Mouse (Mus musculus) hindbrain, embryonic 16.5 days (tissue): Measurements from ENCODE around the gene Prm3. TPM values are rescaled to one million over a fixed set of nuclear protein-coding genes. Genes with fewer than 3 reads are reported as not detected.

Experiments used
- ATAC-seq: fragments of 200-750 bp; cut with Nextera tagmentation; 2 replicates; pipeline ENCODE4 v1.8.0; 2017; ENCODE audit warnings: moderate TSS enrichment, moderate library complexity
- H3K27ac ChIP-seq: fragments of 300-500 bp; sonication (generic); 2 replicates; pipeline ENCODE4 v1.5.1; 2014; ENCODE audit warnings: low read depth, mild to moderate bottlenecking, control low read depth, low read length, moderate library complexity
- H3K27me3 ChIP-seq: fragments of 300-500 bp; sonication (generic); replicated peaks from 2 replicates; pipeline ENCODE4 v1.6.1; 2014; ENCODE audit warnings: low read length; ENCODE audit not compliant: control insufficient read depth, insufficient read depth
- H3K36me3 ChIP-seq: fragments of 300-500 bp; sonication (generic); 2 replicates; pipeline ENCODE4 v1.6.1; 2014; ENCODE audit warnings: mild to moderate bottlenecking, low read length, moderate library complexity, mixed read lengths; ENCODE audit not compliant: control insufficient read depth, insufficient read depth
- H3K4me1 ChIP-seq: fragments of 300-500 bp; sonication (generic); 2 replicates; pipeline ENCODE4 v1.6.1; 2014; ENCODE audit warnings: low read depth, low read length; ENCODE audit not compliant: control insufficient read depth, insufficient read depth
- H3K4me2 ChIP-seq: fragments of 300-500 bp; sonication (generic); 2 replicates; pipeline ENCODE4 v1.6.1; 2014; ENCODE audit warnings: mild to moderate bottlenecking, low read length, control low read depth, moderate library complexity
- H3K4me3 ChIP-seq: fragments of 300-500 bp; sonication (generic); 2 replicates; pipeline ENCODE4 v1.5.1; 2014; ENCODE audit warnings: mild to moderate bottlenecking, low read length, control low read depth, moderate library complexity
- H3K9ac ChIP-seq: fragments of 300-500 bp; sonication (generic); 2 replicates; pipeline ENCODE4 v1.6.1; 2014; ENCODE audit warnings: low read depth, mild to moderate bottlenecking, control low read depth, low read length, moderate library complexity
- H3K9me3 ChIP-seq: fragments of 300-500 bp; sonication (generic); 2 replicates; pipeline ENCODE4 v1.6.1; 2014; ENCODE audit warnings: mild to moderate bottlenecking, low read length, moderate library complexity; ENCODE audit not compliant: control insufficient read depth
- WGBS: fragments of 180-500 bp; shearing (Covaris S2); extraction: QIAGEN DNeasy Blood & Tissue Kit; methylation state at CpG from one replicate; pipeline ENCODE4 v1.1.7; 2014; 5-methylcytosine and 5-hydroxymethylcytosine counted together
- polyA plus RNA-seq: library from polyadenylated mRNA; unstranded; fragments of >200 nt; fragmentation: Nextera tagmentation; extraction: Ambion mirVana; gene quantifications from 2 replicates; pipeline ENCODE4 v1.2.1, GENCODE M21; 2015

The Prm3 gene
- polyA plus RNA-seq, 1 experiment from 2014 or later = not detected

DNA sequence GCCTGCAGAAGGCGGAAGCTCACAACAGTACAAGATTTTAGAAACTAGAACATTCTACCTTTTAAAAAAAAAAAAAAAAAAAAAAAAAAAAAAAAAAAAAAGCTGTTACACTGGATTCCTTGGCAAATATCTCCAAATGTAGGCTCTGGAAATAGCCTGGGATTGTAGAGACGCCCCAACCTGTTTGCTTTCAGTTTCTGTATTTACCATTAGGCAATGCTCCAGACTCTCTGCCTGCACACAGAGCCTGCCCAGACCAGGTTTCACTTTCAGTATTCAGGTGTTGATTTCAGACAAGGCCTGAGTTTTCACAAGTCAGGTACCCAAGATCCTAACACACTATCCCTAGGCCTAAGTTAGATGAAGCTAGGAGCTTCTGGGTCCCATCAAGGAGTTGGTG is 49.6 kb downstream of the Prm3 start:
- Histone ChIP-seq H3K9me3 (no peaks in the 10 kb centered on the region), H3K36me3 (no peaks in the 10 kb centered on the region), H3K27me3 (no peaks in the 10 kb centered on the region), H3K4me2 (no peak overlapping the region), H3K4me1 (no peaks in the 10 kb centered on the region), H3K4me3 (no peak overlapping the region), H3K27ac (no peak overlapping the region), H3K9ac (no peak overlapping the region)
- ATAC-seq = no peak
- 90% methylated on average over 2 of the region's 2 CpGs for WGBS

Other genes starting within 250 kb of the Prm3 start
- gene Dexi, start 247.9 kb downstream of the Prm3 start, polyA plus RNA-seq = 8.7 and 16.9 TPM in 2 replicates
- gene Clec16a, start 245.6 kb downstream of the Prm3 start, polyA plus RNA-seq = 60.7 and 66.7 TPM in 2 replicates
- gene Socs1, start 5.4 kb downstream of the Prm3 start, polyA plus RNA-seq = 4.6 and 4.9 TPM in 2 replicates
- 0.30 TPM in 1 of 2 replicates, not detected in the other for gene Tnp2, start 2.3 kb downstream of the Prm3 start, polyA plus RNA-seq
- gene Prm2, start 5.2 kb upstream of the Prm3 start, polyA plus RNA-seq = not detected in 2 replicates
- gene Prm1, start 14.9 kb upstream of the Prm3 start, polyA plus RNA-seq = 0.51 TPM in 1 of 2 replicates, not detected in the other
- not detected in 2 replicates for gene Gm11172, start 22.0 kb upstream of the Prm3 start, polyA plus RNA-seq
- gene Rmi2, start 44.1 kb upstream of the Prm3 start, polyA plus RNA-seq = 0.70 and 0.74 TPM in 2 replicates